Mouse (Mus musculus): ENCODE data around the gene Mmel1.

The Mmel1 gene

DNA sequence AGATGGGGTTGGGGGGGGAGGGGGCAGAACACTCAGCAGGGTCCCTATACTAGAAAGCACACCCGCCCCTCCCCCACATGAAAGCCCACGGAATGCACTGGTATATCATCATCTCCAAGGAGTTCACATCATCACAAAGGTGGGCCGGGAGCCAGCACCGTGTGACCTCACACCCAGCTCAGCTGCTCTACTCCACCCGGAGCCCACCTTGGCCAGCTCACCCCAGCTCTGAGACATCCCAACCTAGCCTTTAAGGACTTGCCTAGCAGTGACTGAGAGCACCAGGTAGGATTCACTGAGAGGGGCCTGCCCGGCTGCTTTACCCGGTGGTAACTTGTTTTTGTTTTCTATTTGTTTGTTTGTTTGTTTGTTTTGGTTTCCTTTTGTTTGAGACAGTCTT is at the start of gene Mmel1:
Gene Mmel1, plus strand, starts transcription at position 146 of the 400 bp plus-strand sequence.
- no peak for DNase-seq

DNA sequence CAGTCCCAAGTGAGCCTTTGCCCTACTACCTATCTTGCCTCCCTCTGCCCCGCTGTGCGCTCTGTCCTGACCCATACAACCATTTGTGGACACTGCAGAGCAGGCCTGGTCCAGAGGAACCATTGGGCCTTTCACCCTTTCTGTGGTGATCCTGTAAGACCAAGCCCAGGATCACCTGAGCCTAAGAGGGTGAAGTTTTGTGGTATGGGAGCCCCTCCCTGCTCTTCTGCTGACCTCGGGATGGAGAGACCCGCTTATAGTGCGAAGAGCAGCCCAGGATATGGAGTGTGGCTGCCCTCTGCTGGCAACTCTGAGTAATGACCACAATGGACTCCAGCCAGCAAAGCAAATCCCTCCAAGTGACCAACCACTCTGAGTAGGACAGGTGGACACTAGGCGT is 43.7 kb upstream of the Mmel1 start:
- DNase-seq = peak; percentile 69

DNA sequence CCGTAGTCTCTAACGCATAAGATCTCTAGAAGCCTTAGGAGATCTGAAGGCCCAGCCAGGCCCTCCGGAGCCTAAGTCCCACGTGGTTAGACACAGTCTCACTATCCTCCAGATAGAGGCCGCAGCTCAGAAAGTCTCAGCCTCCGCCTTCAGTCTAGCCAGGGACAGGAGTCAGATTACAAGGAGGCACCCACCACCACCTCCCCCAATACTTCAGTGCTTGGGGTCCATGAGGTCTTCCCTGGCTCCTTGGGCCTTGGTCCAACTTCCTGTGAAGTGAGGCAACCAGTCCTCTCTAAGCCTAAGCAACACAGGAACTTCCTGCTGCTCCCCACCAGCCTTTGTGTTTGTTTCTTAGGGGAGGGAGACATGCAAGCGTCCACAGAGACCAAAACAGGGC is 43.2 kb upstream of the Mmel1 start:
- DNase-seq = no peak

DNA sequence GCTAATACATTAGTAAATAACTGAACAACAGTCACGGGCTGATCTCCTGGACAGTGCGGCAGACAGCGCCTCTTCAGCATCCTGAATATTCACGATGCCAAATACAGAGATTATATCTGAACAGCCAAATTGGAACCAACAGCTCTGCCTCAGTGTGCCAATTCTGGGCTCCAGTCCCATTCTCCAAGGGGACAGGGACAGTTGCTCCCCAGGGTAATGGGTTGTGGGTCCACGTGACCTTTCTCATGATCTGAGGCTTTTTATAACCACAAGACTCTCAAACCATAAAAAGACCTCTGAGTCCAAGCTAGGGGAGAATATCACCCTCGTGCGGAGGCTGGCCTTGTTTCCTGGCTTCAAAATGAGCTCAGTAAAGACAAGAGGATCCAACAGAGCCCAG is 42.2 kb upstream of the Mmel1 start:
- peak; percentile 37 for DNase-seq

DNA sequence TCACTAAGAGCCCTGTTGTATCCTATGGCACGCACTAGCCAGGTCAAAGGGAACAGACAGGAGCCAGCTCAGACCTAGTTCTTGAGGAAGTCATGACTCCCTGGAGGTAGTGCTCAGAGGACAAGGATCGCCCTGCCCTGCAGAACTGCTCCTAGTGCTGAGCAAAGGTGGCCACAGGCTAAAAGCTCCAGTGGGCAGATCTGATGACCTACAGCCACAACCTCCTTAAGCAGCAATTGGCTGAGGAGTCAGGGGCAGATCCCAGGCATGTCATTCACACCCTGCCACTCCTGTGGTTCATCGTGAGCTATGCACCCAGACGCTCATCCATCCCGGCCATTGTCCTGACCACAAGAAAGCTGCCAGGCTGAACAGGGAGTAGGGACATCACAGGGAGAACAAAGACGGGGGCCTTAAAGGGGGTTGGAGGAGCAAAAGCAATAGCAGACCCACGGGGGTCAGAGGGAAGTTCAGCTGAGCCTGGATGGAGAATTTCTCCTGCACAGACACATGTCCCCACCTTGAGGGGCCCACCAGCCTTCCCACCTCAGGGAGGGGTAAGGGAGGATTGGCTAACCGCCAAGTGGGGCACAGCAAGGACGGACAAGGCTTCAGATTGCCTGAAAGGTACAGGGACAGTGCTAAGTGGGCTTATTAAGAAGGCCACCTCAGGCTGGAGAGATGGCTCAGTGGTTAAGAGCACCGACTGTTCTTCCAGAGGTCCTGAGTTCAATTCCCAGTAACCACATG is 41.3 kb upstream of the Mmel1 start:
- no peak for DNase-seq

DNA sequence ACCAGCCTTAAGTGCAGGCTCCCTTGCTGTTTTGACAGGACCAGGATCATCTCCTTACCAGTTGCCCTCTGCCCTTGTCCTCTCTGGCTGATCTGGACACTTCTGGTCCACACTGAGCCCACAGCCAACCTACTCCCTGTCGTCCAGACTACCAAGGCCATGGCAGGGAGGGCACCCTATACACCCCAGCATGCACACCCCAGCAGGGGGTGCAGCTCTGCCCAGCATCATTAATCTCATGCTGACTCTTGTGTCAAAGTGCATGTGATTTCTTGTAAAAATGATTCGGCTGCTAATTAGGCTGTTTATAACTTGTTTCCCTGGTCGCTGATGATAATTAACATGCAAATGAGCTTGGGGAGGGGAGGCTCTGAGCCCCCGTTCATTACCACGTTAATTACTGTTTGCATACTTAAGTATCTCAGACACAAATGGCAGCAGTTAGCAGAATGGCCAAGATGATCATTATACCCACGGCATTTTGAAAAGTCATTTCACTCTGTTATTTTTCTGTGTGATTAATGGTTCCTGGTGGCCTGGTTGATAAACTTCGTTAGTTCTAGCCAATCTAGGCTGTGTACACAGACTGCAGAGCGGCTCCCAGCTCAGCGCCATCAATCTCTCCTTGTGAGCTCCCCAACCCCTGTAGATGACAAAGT is 37.3 kb upstream of the Mmel1 start:
- DNase-seq = no peak

DNA sequence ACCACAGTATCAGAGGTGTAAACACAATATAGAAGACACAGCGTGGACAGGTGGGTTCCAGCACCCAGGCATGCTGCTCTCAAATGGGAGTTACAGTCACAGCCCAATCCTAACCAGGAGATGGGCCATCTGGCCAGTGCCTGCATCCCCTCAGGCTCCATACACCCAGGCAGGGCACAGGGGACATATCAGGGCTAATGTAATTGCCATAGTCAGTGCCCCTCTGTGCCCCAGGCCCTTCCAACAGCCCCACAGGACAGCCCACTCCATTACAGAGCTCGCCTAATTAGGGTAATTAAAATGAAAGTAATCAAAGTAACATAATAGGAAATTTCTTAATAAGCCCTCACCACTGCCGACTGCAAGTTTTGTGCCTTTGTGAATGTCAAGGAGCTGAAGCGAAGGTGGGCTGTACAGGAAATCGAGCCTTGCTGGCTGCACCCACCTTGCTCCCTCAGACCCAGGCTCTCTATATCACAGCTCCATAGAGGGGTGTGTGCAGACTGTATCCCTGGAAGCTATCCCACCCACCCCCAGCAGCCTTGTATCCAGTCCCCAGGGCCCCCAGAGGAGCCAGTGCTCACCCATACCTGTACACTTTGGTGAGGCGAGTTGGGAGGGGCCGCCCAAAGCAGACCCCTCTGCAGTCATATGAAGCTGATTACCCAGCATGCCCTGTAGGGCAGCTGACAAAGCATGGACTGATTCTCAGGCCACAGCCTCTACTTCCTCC is 33.0 kb upstream of the Mmel1 start:
- DNase-seq = no peak

DNA sequence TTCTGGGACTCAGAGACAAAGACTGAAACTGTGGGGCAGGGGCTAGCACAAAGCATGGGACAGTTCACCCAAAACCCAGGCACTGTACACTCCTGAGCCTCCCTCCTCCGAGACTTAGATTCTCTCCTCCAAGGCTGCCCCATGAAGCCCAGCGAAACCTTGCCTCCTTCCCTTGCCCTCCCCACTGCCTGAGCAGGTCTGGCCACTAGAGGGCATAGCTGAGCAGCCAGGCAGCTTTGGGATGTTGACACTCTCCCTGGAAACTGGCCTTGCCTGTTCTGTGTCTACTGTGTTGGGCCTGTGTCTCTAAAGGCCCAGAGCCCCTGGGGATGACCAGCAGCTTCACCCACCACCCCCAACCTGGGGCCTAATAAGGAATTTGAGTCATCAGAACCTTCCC is 32.2 kb upstream of the Mmel1 start, which contains the start of gene Ttc34:
Gene Ttc34, plus strand, starts transcription at position 290 of the 400 bp plus-strand sequence.
- peak; percentile 44 for DNase-seq

DNA sequence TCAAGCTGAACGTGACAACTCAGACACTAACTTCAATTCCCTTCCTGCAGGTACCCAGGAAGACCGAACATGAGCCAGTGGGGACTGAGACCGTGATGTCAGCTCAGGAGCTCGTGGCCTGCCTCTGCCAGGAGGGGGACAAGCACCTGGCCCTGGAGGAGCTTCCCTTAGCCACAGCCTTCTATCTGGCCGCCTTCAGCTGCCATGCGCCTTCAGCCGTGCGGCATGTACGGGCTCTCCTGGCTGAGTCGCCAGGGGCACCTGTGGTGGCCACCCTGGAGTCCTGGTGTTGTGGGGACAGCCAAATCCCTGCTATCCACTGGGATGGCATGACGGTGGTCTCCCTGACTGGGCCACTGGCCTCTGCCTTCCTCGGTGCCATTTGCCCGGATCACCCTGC is 30.6 kb upstream of the Mmel1 start:
- no peak for DNase-seq

DNA sequence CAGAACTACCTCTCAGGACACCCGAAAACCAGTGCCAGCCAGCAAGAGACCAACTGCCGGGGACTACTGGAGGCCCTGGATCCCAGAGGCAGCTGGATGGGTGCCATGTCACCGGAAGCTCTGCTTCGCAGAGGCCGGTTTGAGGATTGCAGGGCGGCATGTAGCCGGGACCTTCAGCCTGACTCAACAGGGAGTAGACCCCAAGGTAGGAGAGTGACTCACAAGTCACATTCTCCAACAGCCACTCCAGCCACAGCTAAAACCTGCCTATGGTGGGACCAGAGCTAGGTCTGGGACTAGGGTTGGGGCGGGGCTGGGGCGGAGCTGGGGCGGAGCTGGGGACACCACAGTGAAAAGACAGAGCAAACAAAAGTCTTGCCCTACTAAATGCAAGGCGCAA is 30.0 kb upstream of the Mmel1 start:
- DNase-seq = no peak

DNA sequence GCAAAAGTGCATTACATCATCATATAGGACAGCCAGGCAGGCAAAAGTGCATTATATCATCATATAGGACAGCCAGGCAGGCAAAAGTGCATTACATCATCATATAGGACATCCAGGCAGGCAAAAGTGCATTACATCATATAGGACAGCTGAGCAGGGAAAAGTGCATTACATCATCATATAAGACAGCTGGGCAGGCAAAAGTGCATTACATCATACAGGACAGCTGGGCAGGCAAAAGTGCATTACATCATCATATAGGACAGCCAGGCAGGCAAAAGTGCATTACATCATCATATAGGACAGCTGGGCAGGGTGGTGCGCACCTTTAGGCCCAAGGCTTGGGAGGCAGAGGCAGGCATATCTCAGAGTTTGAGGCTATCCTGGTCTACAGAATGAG is 16.7 kb upstream of the Mmel1 start:
- DNase-seq = no peak

DNA sequence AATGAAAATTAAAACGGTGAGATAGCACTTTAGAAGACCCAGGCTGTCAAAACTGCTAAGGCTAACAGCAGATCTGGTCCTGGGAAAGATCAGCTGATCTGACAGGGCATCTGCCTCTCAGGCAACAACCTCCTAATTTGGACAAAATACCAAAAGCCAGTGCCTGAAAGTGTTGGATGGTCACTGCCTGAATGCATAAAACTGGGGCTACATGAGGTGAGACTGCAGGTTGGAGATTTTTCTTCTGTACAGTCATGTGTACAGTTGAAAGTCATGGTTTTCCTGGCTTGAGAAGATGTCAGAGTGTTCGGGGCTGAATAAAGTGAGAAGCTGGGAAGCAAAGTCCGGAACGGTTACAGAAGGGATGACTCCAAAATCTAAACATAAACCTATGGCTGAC is 15.5 kb upstream of the Mmel1 start:
- no peak for DNase-seq

DNA sequence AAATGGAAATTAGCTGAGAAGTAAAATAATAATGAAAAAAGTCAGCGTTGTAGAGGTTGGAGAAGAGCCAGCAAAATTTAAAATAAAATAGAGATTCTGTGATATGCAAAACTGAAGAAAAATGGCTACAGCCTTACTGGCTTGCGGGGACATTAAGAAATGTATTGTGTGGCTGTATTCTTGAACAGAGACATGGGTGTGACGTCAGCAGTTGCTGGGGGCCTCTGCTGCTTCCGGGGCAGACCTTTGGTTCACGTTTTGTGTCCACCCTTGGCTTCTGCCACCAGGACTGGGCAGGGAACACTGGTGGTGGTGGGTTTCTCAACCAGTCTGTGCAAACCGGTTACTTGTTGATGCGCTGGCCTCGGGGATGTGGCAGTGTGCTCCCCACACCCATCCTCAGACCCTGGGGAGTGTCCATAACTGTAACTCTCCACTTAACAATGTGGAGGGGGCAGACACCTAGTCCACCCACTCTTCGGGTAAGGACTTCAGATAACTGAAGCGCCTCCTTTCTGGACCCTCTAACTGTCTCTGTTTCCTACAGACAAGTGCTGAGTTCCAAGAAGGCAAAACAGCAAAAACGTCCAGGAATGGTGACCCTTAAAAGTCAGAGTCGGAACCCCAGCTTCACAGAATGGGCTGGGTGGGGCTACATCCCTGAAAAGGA is 14.6 kb upstream of the Mmel1 start:
- DNase-seq = peak; percentile 25

DNA sequence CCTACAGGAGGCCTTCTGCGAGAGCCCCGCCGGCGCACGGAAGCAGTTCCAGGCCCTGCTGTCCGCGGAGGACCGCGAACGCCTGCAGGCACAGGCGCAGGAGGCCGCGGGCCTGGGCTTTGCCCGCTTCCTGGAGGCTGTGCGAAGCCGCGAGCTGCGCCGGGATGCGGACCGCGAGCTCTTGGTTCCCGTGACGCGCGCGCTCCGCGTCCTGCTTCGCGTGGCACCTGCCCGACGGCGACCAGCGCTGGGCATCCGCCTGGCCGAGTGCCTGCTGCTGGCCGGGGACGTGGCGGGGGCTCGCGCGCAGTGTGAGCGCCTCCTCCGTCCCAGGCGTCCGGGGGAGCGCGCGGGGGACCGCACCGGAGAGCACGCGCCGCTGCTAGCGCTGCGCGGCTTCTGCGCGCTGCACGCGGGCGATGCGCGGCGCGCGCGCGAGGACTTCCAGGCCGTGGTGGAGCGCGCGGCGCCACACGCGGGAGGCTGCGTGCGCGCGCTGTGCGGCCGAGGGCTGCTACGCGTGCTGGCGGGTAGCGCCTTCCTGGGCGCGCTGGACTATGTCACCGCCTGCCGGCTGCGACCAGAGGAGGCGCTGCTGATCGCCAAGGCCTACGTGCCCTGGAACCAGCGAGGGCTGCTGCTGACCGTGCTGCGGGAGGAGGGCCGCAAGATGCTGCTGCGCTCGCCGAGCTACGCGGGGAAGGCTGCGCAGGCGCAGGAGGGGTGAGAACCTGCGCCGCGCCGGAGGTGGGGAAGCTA is 13.5 kb upstream of the Mmel1 start:
- DNase-seq = peak; percentile 94

DNA sequence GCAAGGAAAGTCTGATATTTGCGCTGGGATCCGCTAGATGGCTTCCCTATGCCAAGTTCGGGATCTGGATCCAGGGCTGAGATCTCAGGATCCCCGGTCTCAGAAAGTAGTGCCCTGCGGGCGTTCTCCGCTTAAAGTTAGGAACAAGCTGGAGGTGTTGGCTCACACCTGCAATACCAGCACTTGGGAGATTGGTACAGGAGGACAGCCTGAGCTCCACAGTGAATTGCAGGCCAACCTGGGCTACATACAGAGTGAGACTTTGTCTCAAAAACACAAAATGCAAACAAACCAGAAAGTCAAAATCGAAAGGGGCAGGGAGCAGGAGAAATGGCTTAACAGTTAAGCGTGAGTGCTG is 12.9 kb upstream of the Mmel1 start:
- DNase-seq = no peak

DNA sequence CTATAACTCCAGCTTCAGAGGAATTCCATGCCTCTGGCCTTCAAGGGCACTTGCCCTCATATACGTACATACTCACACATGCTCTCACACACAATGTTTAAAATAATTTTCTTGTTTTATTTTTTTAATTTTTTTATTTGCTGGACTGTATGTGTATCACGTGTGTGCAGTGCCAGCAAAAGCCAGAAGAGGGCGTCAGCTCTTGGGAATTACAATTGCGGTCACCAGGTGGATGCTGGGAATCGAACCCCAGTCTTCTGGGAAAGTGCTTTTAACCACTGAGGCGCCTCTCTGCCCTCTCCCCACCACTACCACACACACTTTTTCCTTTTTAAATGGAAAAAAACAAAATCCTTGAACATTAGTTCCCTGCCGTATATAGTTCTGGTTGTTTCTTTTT is 12.5 kb upstream of the Mmel1 start:
- DNase-seq = peak; percentile 52

DNA sequence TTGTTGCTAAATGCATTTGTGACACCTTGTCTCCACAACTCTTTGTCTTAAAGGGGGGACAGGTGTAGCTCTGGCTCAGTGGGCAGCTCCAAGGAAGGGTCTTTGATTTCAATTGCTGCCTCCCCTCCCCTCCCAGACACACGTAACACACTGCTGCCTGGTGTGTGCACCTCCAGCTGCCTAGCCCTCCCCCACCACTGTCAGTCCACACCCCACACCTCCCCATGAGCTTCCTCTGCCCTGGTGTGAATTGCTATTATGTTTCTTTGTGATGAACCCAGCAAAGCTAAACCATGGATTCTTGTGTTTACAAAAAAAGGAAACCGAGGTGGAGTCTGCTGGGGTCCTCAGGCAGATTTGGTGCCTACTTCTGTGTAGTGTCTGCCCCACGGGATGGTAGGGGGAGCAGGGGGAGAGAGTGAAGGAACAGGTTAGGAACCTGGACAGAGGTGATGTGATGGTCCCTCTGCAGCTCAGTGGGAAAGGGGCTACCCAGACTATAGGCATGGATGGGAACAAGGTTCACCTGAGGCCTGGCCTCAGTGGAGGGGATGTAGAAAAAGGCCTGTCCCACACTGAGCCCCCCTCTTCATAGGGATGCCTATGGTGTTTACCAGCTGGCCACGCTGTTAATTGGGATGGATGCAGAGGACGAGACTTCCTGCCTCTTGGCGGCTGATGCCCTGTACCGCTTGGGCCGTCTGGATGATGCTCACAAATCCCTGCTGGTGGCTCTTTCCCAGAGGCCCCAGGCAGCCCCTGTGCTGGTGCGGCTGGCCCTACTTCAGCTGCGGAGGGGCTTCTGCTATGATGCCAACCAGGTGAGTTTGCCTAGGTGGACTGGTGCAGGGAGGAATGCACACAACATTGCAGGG is 11.8 kb upstream of the Mmel1 start:
- peak; percentile 15 for DNase-seq

DNA sequence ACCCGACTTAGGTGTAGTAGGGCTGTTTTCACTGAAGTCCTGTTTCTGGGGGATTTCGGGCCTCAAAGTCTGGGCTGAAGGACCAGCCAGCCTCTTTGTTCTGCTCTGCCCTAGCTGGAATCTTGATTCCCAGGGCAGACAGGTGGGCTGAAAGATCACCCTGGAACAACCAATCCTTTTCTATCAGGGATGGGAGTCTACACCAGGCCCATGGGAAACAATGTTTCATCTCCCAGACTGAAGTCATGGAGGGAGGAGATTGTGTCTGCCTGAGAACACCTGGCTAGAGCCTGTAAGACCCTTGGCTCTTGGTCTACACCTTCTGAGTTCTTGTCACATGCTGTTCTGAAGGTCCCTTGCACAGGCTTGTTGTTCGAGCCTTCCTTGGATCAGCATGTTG is 10.8 kb upstream of the Mmel1 start:
- peak; percentile 11 for DNase-seq

DNA sequence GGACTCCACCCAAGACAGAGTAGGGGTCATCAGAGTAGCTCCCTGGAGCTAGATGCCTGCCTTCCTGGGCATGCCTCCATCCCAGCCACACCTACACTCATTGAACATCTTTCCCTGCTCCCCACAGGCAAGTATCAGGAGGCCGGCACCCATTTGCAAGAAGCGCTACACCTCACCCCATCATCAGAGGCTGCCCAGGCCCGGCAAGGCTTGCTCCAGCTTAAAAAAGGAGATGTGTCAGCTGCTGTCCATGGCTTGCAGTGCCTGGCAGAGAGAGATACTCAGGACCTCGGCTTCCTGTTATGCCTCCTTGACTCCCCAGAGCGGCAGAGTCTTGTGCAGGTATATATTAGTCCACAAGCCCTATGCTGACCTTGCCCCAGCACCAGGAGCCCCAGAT is 7.4 kb upstream of the Mmel1 start:
- DNase-seq = peak; percentile 9

DNA sequence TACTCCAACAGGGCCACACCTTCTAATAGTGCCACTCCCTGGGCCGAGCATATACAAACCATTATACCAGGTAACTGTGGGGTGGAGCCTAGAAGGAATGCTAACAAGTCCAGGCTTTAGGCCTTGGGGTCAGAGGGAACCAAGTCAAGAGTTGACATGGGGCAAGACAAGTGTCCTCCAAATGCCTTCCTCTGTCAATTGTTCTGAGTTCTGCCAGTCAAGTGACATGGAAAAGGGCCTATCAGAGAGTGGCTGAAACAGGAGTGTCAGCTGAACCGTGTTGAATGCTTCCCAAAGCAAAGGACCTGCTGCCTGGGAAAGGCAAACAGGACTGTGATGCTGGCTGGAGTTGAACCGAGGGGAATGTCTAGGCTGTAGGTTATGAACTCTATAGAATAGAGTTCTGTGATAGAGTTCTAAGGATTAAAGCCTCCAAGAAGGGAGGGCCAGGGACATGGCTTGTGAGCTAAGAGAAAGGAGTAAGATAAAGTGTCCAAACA is 5.9 kb upstream of the Mmel1 start:
- no peak for DNase-seq

DNA sequence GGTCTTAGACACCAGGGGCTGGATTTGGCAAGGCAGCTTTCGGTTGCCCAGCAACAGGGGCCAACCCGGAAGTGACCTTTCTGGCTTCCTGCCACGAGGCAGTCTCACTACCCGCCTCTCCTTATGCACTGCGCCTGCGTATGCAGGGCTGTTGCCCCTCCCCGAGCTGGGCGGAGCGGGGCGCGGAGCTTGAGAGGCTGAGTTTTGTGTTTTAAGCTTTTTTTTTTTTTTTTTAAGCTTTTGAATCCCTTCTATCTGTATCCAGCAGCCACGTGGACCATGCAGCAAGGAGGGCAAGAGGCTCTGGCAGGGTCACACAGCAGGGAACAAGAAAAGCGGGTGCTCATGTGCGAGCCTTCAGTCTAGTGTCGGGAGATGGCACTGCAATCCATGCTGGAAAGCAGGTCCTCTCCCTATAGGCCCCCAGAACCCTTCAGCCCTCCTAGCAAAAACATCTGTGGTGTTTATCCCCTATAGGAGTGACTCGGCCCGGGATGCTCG is 5.1 kb upstream of the Mmel1 start:
- DNase-seq = peak; percentile 84
